Mouse (Mus musculus) embryonic fibroblast, embryonic 13.5 days (primary cell): ENCODE results near the gene Cd68.

Source experiments
- CTCF ChIP-seq: IDR thresholded peaks from 2 replicates; pipeline ENCODE4 v1.5.1; 2011; ENCODE audit warnings: mild to moderate bottlenecking, control low read depth, low read length, moderate library complexity, borderline replicate concordance; ENCODE audit not compliant: insufficient read depth
- POLR2A ChIP-seq: IDR thresholded peaks from 2 replicates; pipeline ENCODE4 v1.6.1; 2011; ENCODE audit warnings: low read depth, mild to moderate bottlenecking, control low read depth, low read length, moderate library complexity

DNA sequence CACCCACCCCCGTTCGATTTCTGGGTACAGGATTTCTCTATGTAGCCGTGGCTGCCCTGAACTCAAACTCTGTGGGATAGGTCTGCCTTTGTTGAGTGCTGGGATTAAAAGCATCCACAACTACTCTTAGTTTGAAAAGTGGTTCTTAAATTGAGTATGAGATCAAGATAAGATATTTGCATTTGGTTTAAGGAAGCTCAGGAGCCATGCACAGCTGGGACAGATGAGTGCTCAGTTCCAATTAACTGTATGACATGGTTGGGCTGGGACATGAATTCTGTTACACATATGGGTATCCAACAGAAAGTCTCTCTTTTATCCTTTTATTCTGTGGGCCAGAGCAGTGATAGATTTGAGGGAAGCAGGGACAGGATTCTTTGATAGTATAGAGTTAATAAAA, 30.5 kb downstream of the Cd68 start:
- TF ChIP-seq CTCF: no peak
- no peak for TF ChIP-seq POLR2A
